Mouse (Mus musculus): ENCODE measurements around the gene Hist1h4c. TPM values are rescaled to one million over a fixed set of nuclear protein-coding genes. Genes with fewer than 3 reads are reported as not detected.
A peak's percentile ranks its signal among the peaks of the same experiment; 100 is the strongest.
"Not testable (repeated sequence)": the region's sequence is repeated elsewhere in the genome, so short reads cannot be mapped to it uniquely, and the experiment has no call there.

The Hist1h4c gene
- 8.2 and 9.4 TPM in 2 replicates for polyA plus RNA-seq (2015; fragmentation: Nextera tagmentation; extraction: Ambion mirVana)

- peak within 1 kb of the TSS; percentile 51 for H3K9ac ChIP-seq
- H3K27ac ChIP-seq: peak within 1 kb of the TSS; percentile 94
- peak within 1 kb of the TSS; percentile 55 for H3K4me2 ChIP-seq
- 0% methylated on average over 20 of the region's 22 CpGs for WGBS
- peak; percentile 96 for ATAC-seq (ENCODE audit: borderline replicate concordance, extremely low read depth, low FRiP score, low TSS enrichment)
- H3K9me3 ChIP-seq: no peaks in the 10 kb centered on the region
- no peaks in the 10 kb centered on the region for H3K27me3 ChIP-seq
- H3K4me3 ChIP-seq: peak within 1 kb of the TSS; percentile 41
- H3K36me3 ChIP-seq: no peaks in the 10 kb centered on the region
- peaks cover 26% of the 10 kb centered on the region for H3K4me1 ChIP-seq
Observed at GRCm38 (mm10) chr13:23698300-23698693, at the start of gene Hist1h4c. Gene Hist1h4c, minus strand, starts transcription at chr13:23698454.

GRCm38 (mm10) chr13:23747892-23748288 lies 49.6 kb upstream of the Hist1h4c start:
- no peak for ATAC-seq (ENCODE audit: borderline replicate concordance, extremely low read depth, low FRiP score, low TSS enrichment)
- no peaks in the 10 kb centered on the region for H3K9me3 ChIP-seq
- no peaks in the 10 kb centered on the region for H3K36me3 ChIP-seq
- H3K4me3 ChIP-seq: peak overlapping the region; percentile 34; the same call in 1 of the 2 replicates
- peak overlapping the region; percentile 98 for H3K27ac ChIP-seq
- 2% methylated on average over 4 of the region's 4 CpGs for WGBS
- H3K4me1 ChIP-seq: peaks cover 24% of the 10 kb centered on the region
- H3K4me2 ChIP-seq: peak overlapping the region; percentile 63
- H3K9ac ChIP-seq: peak overlapping the region; percentile 34
- no peaks in the 10 kb centered on the region for H3K27me3 ChIP-seq

GRCm38 (mm10) chr13:23747081-23747891 lies 49.0 kb upstream of the Hist1h4c start:
- peak overlapping the region; percentile 63 for H3K4me2 ChIP-seq
- no peaks in the 10 kb centered on the region for H3K9me3 ChIP-seq
- peaks cover 21% of the 10 kb centered on the region for H3K4me1 ChIP-seq
- no peaks in the 10 kb centered on the region for H3K36me3 ChIP-seq
- no peaks in the 10 kb centered on the region for H3K27me3 ChIP-seq
- 4% methylated on average over 10 of the region's 13 CpGs for WGBS
- peak overlapping the region; percentile 34 for H3K4me3 ChIP-seq
- peak; percentile 5; the same call in 1 of the 2 replicates for ATAC-seq (ENCODE audit: borderline replicate concordance, extremely low read depth, low FRiP score, low TSS enrichment)
- H3K27ac ChIP-seq: peak overlapping the region; percentile 98
- H3K9ac ChIP-seq: peak overlapping the region; percentile 59

GRCm38 (mm10) chr13:23746201-23747080 lies 48.2 kb upstream of the Hist1h4c start, which contains the start of gene Hist1h2bb:
Gene Hist1h2bb, plus strand, starts transcription at chr13:23746734.
- H3K36me3 ChIP-seq, H3K9me3 ChIP-seq, H3K27me3 ChIP-seq: not testable (repeated sequence)
- ATAC-seq (ENCODE audit: borderline replicate concordance, extremely low read depth, low FRiP score, low TSS enrichment): peak; percentile 93
- WGBS: under 1% methylated on average over 36 of the region's 58 CpGs
- H3K4me1 ChIP-seq: peaks cover 21% of the 10 kb centered on the region
- H3K4me3 ChIP-seq: peak within 1 kb of the TSS; percentile 36
- peak within 1 kb of the TSS; percentile 63 for H3K4me2 ChIP-seq
- H3K9ac ChIP-seq: peak within 1 kb of the TSS; percentile 59
- peak within 1 kb of the TSS; percentile 98 for H3K27ac ChIP-seq

GRCm38 (mm10) chr13:23745381-23746161 lies 47.3 kb upstream of the Hist1h4c start, which contains the start of gene Hist1h3c:
Gene Hist1h3c, minus strand, starts transcription at chr13:23745602.
- Histone ChIP-seq H3K27ac (peak within 1 kb of the TSS; percentile 98), H3K9ac (peak within 1 kb of the TSS; percentile 55), H3K4me2 (peak within 1 kb of the TSS; percentile 63), H3K36me3 (no peaks in the 10 kb centered on the region), H3K4me3 (peak within 1 kb of the TSS; percentile 36), H3K9me3 (no peaks in the 10 kb centered on the region), H3K27me3 (no peaks in the 10 kb centered on the region), H3K4me1 (peaks cover 26% of the 10 kb centered on the region)
- WGBS: under 1% methylated on average over 26 of the region's 28 CpGs
- ATAC-seq (ENCODE audit: borderline replicate concordance, extremely low read depth, low FRiP score, low TSS enrichment): peak; percentile 69

GRCm38 (mm10) chr13:23744421-23745380 lies 46.4 kb upstream of the Hist1h4c start:
- Histone ChIP-seq H3K27ac (peak overlapping the region; percentile 98), H3K4me3 (peak overlapping the region; percentile 36), H3K4me2 (peak overlapping the region; percentile 63), H3K4me1 (peaks cover 30% of the 10 kb centered on the region), H3K9me3 (no peaks in the 10 kb centered on the region), H3K27me3 (no peaks in the 10 kb centered on the region), H3K36me3 (no peaks in the 10 kb centered on the region), H3K9ac (peak overlapping the region; percentile 55)
- WGBS: under 1% methylated on average over 15 of the region's 36 CpGs
- no peak for ATAC-seq (ENCODE audit: borderline replicate concordance, extremely low read depth, low FRiP score, low TSS enrichment)

- ATAC-seq (ENCODE audit: borderline replicate concordance, extremely low read depth, low FRiP score, low TSS enrichment): no peak
- Histone ChIP-seq H3K27me3 (no peaks in the 10 kb centered on the region), H3K4me1 (peaks cover 30% of the 10 kb centered on the region), H3K27ac (peak overlapping the region; percentile 98), H3K9ac (0 out of 2 replicates have a peak overlapping the region, but pooled peaks have one; percentile 55), H3K4me3 (peak overlapping the region; percentile 36), H3K36me3 (no peaks in the 10 kb centered on the region), H3K9me3 (no peaks in the 10 kb centered on the region), H3K4me2 (peak overlapping the region; percentile 63)
- 25% methylated on average over 4 of the region's 4 CpGs for WGBS
Observed at GRCm38 (mm10) chr13:23743963-23744362, 45.7 kb upstream of the Hist1h4c start.

- no peak overlapping the region for H3K4me2 ChIP-seq
- 82% methylated on average over 5 of the region's 5 CpGs for WGBS
Observed at GRCm38 (mm10) chr13:23743215-23743614, 45.0 kb upstream of the Hist1h4c start.

GRCm38 (mm10) chr13:23742007-23742406 lies 43.8 kb upstream of the Hist1h4c start:
- Histone ChIP-seq H3K4me3 (no peak overlapping the region), H3K4me1 (peaks cover 14% of the 10 kb centered on the region; the same call in 1 of the 2 replicates), H3K27ac (no peak overlapping the region), H3K4me2 (no peak overlapping the region), H3K36me3 (no peaks in the 10 kb centered on the region), H3K9ac (no peak overlapping the region), H3K27me3 (no peaks in the 10 kb centered on the region), H3K9me3 (no peaks in the 10 kb centered on the region)
- no peak for ATAC-seq (ENCODE audit: borderline replicate concordance, extremely low read depth, low FRiP score, low TSS enrichment)

More at GRCm38 (mm10) chr13:23743215-23743614, 45.0 kb upstream of the Hist1h4c start:
- H3K27ac ChIP-seq: no peak overlapping the region
- no peaks in the 10 kb centered on the region for H3K9me3 ChIP-seq
- peaks cover 25% of the 10 kb centered on the region for H3K4me1 ChIP-seq
- no peaks in the 10 kb centered on the region for H3K36me3 ChIP-seq
- H3K27me3 ChIP-seq: no peaks in the 10 kb centered on the region
- no peak overlapping the region for H3K9ac ChIP-seq
- H3K4me3 ChIP-seq: no peak overlapping the region
- ATAC-seq (ENCODE audit: borderline replicate concordance, extremely low read depth, low FRiP score, low TSS enrichment): no peak

GRCm38 (mm10) chr13:23740910-23741309 lies 42.7 kb upstream of the Hist1h4c start:
- peaks cover 14% of the 10 kb centered on the region; the same call in 1 of the 2 replicates for H3K4me1 ChIP-seq
- no peaks in the 10 kb centered on the region for H3K27me3 ChIP-seq
- H3K4me3 ChIP-seq: peak overlapping the region; percentile 64
- H3K4me2 ChIP-seq: peak overlapping the region; percentile 95
- H3K9me3 ChIP-seq: no peaks in the 10 kb centered on the region
- H3K27ac ChIP-seq: peak overlapping the region; percentile 100
- no peaks in the 10 kb centered on the region for H3K36me3 ChIP-seq
- 41% methylated on average over 5 of the region's 5 CpGs for WGBS
- ATAC-seq (ENCODE audit: borderline replicate concordance, extremely low read depth, low FRiP score, low TSS enrichment): no peak
- H3K9ac ChIP-seq: no peak overlapping the region

All from lung, embryonic 15.5 days (tissue).